Mouse (Mus musculus) CD8-positive naive resting alpha-beta T cell, adult 57 days (primary cell): ENCODE data around the gene Mcpt8. TPM values are rescaled to one million over a fixed set of nuclear protein-coding genes. Genes with fewer than 3 reads are reported as not detected.

Experiments
- total RNA-seq: library from RNA; stranded (reverse); gene quantifications from one replicate; pipeline ENCODE4 v1.2.4, GENCODE M21; 2023

Mcpt8 gene
- not detected for total RNA-seq

GRCm38 (mm10) chr14:56085167-56085566 is at the start of gene Mcpt8:
Gene Mcpt8, minus strand, starts transcription at chr14:56085273.

DNA sequence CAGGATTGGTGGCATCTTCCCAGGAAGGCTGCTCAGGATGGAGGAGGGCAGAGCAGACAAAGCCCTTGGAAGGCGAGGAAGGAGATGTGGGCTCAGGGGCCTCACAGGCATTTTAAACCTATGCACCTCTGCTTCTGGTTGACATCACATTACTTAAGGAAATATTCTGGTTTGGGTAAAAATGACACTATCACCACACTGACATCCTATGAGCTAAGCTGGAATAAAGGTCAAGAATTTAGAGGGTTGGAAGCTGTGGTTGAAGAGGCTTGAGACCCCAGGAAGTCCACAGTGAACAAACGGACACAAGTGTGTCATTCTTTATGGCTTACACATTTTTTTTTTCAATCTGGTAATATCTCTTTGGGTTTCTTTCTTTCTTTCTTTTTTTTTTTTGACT is 47.4 kb upstream of the Mcpt8 start, which contains the start of gene Gzmd:
Gene Gzmd, minus strand, starts transcription at position 101 of the 400 bp plus-strand sequence.

GRCm38 (mm10) chr14:56120525-56120924 is 35.5 kb upstream of the Mcpt8 start, which contains the start of gene Gzme:
Gene Gzme, minus strand, starts transcription at chr14:56120625.

GRCm38 (mm10) chr14:56102386-56102785 is 17.3 kb upstream of the Mcpt8 start, which contains the start of gene Ctsg:
Gene Ctsg, minus strand, starts transcription at chr14:56102574.

DNA sequence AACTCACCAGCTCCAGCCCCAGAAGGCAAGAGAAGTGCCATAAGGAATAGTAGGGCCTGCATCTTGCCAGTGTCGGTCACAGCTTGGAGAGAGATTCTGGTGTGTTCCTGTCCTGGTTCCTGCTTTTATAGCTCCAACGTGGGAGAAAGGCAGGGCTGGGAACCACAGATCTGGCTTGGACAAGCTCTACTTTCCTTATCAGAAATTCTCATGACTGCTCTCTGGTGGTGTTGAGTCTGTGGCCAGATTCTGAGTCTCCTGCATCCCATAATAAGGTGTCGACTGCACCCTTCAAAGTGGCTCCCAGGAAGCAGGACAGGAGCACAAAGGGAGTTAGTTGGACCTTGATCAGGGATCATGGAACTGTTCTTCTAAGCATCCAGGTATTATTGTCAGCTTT is 22.9 kb downstream of the Mcpt8 start, which contains the start of gene Mcpt4:
Gene Mcpt4, minus strand, starts transcription at position 101 of the 400 bp plus-strand sequence.

GRCm38 (mm10) chr14:56041792-56042191 is 43.3 kb downstream of the Mcpt8 start, which contains the start of gene Mcpt2:
Gene Mcpt2, plus strand, starts transcription at chr14:56042041.

Other genes starting within 250 kb of the Mcpt8 start
- gene Nynrin, start 231.3 kb downstream of the Mcpt8 start, total RNA-seq, result 0.43 TPM
- not detected for gene Cbln3, start 200.9 kb downstream of the Mcpt8 start, total RNA-seq
- 63.1 TPM for gene Khnyn, start 200.3 kb downstream of the Mcpt8 start, total RNA-seq
- gene Sdr39u1, start 185.0 kb downstream of the Mcpt8 start, total RNA-seq, result 44.2 TPM
- gene Cma1, start 140.6 kb downstream of the Mcpt8 start, total RNA-seq, result not detected
- gene Cma2, start 134.3 kb downstream of the Mcpt8 start, total RNA-seq, result not detected
- gene Mcpt1, start 67.3 kb downstream of the Mcpt8 start, total RNA-seq, result not detected
- gene Mcpt9, start 54.8 kb downstream of the Mcpt8 start, total RNA-seq, result not detected
- gene Mcpt2, start 43.2 kb downstream of the Mcpt8 start, total RNA-seq, result not detected
- not detected for gene Mcpt4, start 23.0 kb downstream of the Mcpt8 start, total RNA-seq
- gene Ctsg, start 17.3 kb upstream of the Mcpt8 start, total RNA-seq, result not detected
- gene Gzme, start 35.4 kb upstream of the Mcpt8 start, total RNA-seq, result not detected
- not detected for gene Gzmd, start 47.3 kb upstream of the Mcpt8 start, total RNA-seq
- gene Gzmg, start 74.3 kb upstream of the Mcpt8 start, total RNA-seq, result not detected
- not detected for gene Gzmn, start 89.3 kb upstream of the Mcpt8 start, total RNA-seq
- not detected for gene Gzmf, start 126.1 kb upstream of the Mcpt8 start, total RNA-seq
- 0.61 TPM for gene Gzmc, start 149.4 kb upstream of the Mcpt8 start, total RNA-seq
- 2.5 TPM for gene Gzmb, start 177.0 kb upstream of the Mcpt8 start, total RNA-seq